Mouse (Mus musculus) bone marrow, adult 2 months (tissue): ENCODE measurements around the gene Pde1a.

ENCODE experiments used
- CTCF ChIP-seq: fragments of 200-500 bp; IDR thresholded peaks from 2 replicates; pipeline ENCODE4 v1.5.1; 2011; ENCODE audit warnings: low read length, control low read depth; ENCODE audit not compliant: control insufficient read depth, insufficient read depth
- POLR2A ChIP-seq: fragments of 200-500 bp; IDR thresholded peaks from 2 replicates; pipeline ENCODE4 v1.6.1; 2011; ENCODE audit warnings: low read depth, mild to moderate bottlenecking, control low read depth, low read length, borderline replicate concordance; ENCODE audit not compliant: control insufficient read depth

DNA sequence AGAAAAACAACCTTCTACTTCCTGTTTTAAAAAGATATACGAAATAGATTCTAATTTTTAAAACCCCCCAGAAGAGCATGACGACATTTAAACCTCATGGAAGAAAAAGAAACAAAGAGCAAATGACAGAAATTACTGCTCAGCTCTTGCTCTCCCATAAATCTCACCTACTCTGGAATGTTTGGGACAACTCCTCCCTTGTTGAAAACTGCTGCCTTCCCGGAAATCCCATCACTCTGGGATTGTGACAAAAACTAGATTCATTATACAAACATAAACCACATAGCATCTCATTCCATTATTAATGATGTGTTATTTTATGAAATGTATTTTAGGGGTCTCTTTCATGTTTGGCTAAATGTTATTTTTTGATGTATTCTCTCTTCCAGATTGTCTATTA is 48.9 kb upstream of the Pde1a start:
- TF ChIP-seq CTCF: no peak
- no peak for TF ChIP-seq POLR2A
